Mouse (Mus musculus): Measurements from ENCODE around the gene Sorcs2.

GRCm38 (mm10) chr5:36195436-36195835, 202.5 kb downstream of the Sorcs2 start:
- no peak for TF ChIP-seq EP300 (optimal IDR thresholded peaks at IDR 0.05)
- TF ChIP-seq CTCF (IDR thresholded peaks at IDR 0.05; ENCODE audit: low read depth) = no peak

Measured in stomach, postnatal 0 days (tissue).